Mouse (Mus musculus) frontal cortex, postnatal 25 days (tissue): ENCODE results near the gene Olfr330.
"Not testable (repeated sequence)": the region's sequence is repeated elsewhere in the genome, so short reads cannot be mapped to it uniquely, and the experiment has no call there.

Source experiments
- DNase-seq, 2 experiments: peaks; one replicate each; pipeline ENCODE4 v3.0.0; 2022; ENCODE audit warnings: low spot score in 2 of 2

Gene Olfr330

GRCm38 (mm10) chr11:58534736-58535135 is at the start of gene Olfr330:
Gene Olfr330, minus strand, starts transcription at chr11:58534836.
- not testable (repeated sequence) for DNase-seq

- DNase-seq: no peak
Observed at GRCm38 (mm10) chr11:58578636-58579035, 44.0 kb upstream of the Olfr330 start.

GRCm38 (mm10) chr11:58577430-58577829 is 42.8 kb upstream of the Olfr330 start, which contains the start of gene Olfr325:
Gene Olfr325, plus strand, starts transcription at chr11:58577730.
- no peak for DNase-seq

GRCm38 (mm10) chr11:58570405-58570804 is 35.8 kb upstream of the Olfr330 start, which contains the start of gene Olfr224:
Gene Olfr224, minus strand, starts transcription at chr11:58570553.
- DNase-seq: no peak

GRCm38 (mm10) chr11:58555536-58555935 is 20.9 kb upstream of the Olfr330 start, which contains the start of gene Olfr328:
Gene Olfr328, minus strand, starts transcription at chr11:58555636.
- DNase-seq: no peak

- DNase-seq: no peak
Observed at GRCm38 (mm10) chr11:58546322-58546721, 11.7 kb upstream of the Olfr330 start, which contains the start of gene Olfr329-ps. Gene Olfr329-ps, minus strand, starts transcription at chr11:58546422.

- peak; percentile 6 to 8 for DNase-seq
Observed at GRCm38 (mm10) chr11:58519756-58520155, 14.9 kb downstream of the Olfr330 start.

- peak; percentile 47 to 71 for DNase-seq
Observed at GRCm38 (mm10) chr11:58518916-58519315, 15.7 kb downstream of the Olfr330 start.

GRCm38 (mm10) chr11:58509058-58509457 is 25.6 kb downstream of the Olfr330 start:
- DNase-seq: not testable (repeated sequence)

GRCm38 (mm10) chr11:58502472-58502871 is 32.2 kb downstream of the Olfr330 start, which contains the start of gene Olfr331:
Gene Olfr331, minus strand, starts transcription at chr11:58502572.
- not testable (repeated sequence) for DNase-seq

- no peak for DNase-seq
Observed at GRCm38 (mm10) chr11:58499290-58499689, 35.3 kb downstream of the Olfr330 start.

- no peak for DNase-seq
Observed at GRCm38 (mm10) chr11:58498761-58499160, 35.9 kb downstream of the Olfr330 start.

- DNase-seq: no peak
Observed at GRCm38 (mm10) chr11:58492455-58492854, 42.2 kb downstream of the Olfr330 start, which contains the start of gene Olfr332. Gene Olfr332, minus strand, starts transcription at chr11:58492555.
